In the genomic region with DNA sequence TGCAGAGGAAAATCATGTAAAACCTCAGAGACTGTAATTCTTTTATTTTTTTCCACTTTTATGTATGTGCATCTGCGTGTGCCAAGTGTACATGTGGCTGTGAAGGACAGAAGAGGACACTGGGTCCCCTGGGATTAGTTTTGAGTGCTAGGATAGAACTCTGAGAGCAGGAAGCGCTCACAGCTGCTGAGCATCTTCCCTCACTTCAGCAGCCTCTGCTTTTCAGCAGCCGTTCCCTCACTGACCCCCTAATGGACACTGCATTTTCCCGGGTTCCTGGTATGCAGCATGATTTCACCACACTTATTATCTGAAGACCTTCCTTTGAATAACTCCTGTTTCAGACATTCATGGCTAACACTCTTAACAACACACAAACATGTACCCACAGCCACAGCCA, we compare ENCODE assay signal across 16 mouse cellular contexts.
"Had no signal": no experiment of that assay in that cellular context is flagged by ENCODE, and none has a peak within 500 bp of the region (broad histone marks: within the 10 kb centered on the region; RNA-seq: fewer than 3 reads in every experiment).

No protein-coding gene starts in this region.

- ATAC-seq: hindbrain, postnatal 0 days; inflammation-experienced regulatory T-cells, adult 6 months; intestine, embryonic 16.5 days had no signal

- H3K4me3 ChIP-seq: layer of hippocampus, adult 2 months; limb, embryonic 10.5 days; limb, embryonic 13.5 days; liver, embryonic 13.5 days had no signal

- H3K27ac ChIP-seq: hindbrain, postnatal 0 days; layer of hippocampus, adult 2 months; limb, embryonic 10.5 days; limb, embryonic 13.5 days; liver, embryonic 13.5 days had no signal

- H3K9me3 ChIP-seq: limb, embryonic 10.5 days; limb, embryonic 13.5 days; liver, embryonic 13.5 days had no signal

- H3K9ac ChIP-seq: limb, embryonic 13.5 days; liver, embryonic 13.5 days had no signal

- DNase-seq: kidney, adult 18-20 months; kidney, adult 9 months; kidney, postnatal 14 days; kidney, postnatal 4 days; layer of hippocampus, adult 9-11 months; liver; liver, embryonic 13.5 days; midbrain, embryonic 14.5 days; thymus, adult 18-20 months had no signal

- H3K27me3 ChIP-seq: limb, embryonic 13.5 days; liver, embryonic 13.5 days had no signal

- H3K36me3 ChIP-seq: limb, embryonic 10.5 days; liver, embryonic 13.5 days had no signal

- H3K4me1 ChIP-seq: limb, embryonic 10.5 days; liver, embryonic 13.5 days had no signal

- H3K4me2 ChIP-seq: limb, embryonic 13.5 days; liver, embryonic 13.5 days; midbrain, embryonic 11.5 days had no signal
